Comparison of ENCODE assay signal across 10 mouse cellular contexts in the genomic region with DNA sequence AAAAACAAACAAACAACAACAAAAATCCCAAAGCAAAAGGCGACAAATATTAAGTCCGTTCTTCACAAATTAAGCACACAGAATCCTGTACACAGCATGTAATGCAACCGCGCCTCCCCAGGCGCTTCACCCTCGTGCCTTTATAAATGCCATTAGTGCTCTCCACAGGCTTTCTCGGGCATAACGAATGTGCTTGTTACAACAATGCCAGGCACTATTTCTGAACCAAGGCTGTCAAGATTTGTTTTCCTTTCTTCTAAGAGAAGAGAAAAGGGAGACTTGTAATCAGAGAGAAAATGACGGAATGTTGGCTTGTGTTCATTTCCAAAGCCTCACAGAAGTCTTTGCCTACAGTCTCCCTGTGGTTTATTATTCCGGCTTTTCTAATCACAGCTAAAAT.
A peak's percentile ranks its signal among the peaks of the same experiment; 100 is the strongest.
DNase-seq lines count a peak whose midpoint lies in the region; ATAC-seq and TF ChIP-seq lines count a peak whose summit lies in the region.
"Had no signal": no experiment of that assay in that cellular context is flagged by ENCODE, and none has a peak within 500 bp of the region (broad histone marks: within the 10 kb centered on the region; RNA-seq: fewer than 3 reads in every experiment).

No protein-coding gene starts in this region.

- no peak for TF ChIP-seq EP300 in lung, postnatal 0 days (IDR thresholded peaks at IDR 0.05)

- no peaks in the 10 kb centered on the region for H3K9me3 ChIP-seq in kidney, embryonic 16.5 days (ENCODE audit: low read length)
- no peaks in the 10 kb centered on the region for H3K9me3 ChIP-seq in midbrain, embryonic 15.5 days
- no peaks in the 10 kb centered on the region for H3K9me3 ChIP-seq in heart, embryonic 12.5 days (replicated peaks)
- no peaks in the 10 kb centered on the region for H3K9me3 ChIP-seq in lung, postnatal 0 days (ENCODE audit: low read length)

- peak; percentile 73; the same call in 1 of the 2 replicates for ATAC-seq in kidney, embryonic 16.5 days (ENCODE audit: low FRiP score, low TSS enrichment)
- ATAC-seq in midbrain, embryonic 15.5 days (replicated peaks): peak; percentile 86
- no peak for ATAC-seq in heart, embryonic 12.5 days (ENCODE audit: insufficient number of reproducible peaks, low FRiP score)
- ATAC-seq in lung, postnatal 0 days: no peak
- ATAC-seq: activated CD4-positive, CD25-positive, alpha-beta regulatory T cell, adult 4 months had no signal

- no peak for TF ChIP-seq CTCF in lung, postnatal 0 days (IDR thresholded peaks at IDR 0.05)

- H3K36me3 ChIP-seq in kidney, embryonic 16.5 days (ENCODE audit: insufficient read depth, low read length): no peaks in the 10 kb centered on the region
- no peaks in the 10 kb centered on the region for H3K36me3 ChIP-seq in midbrain, embryonic 15.5 days (replicated peaks)
- no peaks in the 10 kb centered on the region for H3K36me3 ChIP-seq in heart, embryonic 12.5 days
- no peaks in the 10 kb centered on the region for H3K36me3 ChIP-seq in lung, postnatal 0 days (ENCODE audit: insufficient read depth, low read length)

- DNase-seq in kidney, adult 11 months: no peak
- peak; percentile 46 to 53 for DNase-seq in cerebellum, adult 18-20 months
- peak; percentile 31 to 48 for DNase-seq in cerebellum, postnatal 36 days
- DNase-seq in spleen, postnatal 4 days (ENCODE audit: low spot score in 2 of 2): no peak
- no peak for DNase-seq in lung, postnatal 0 days (ENCODE audit: low spot score)
- DNase-seq: spleen, adult 18-20 months had no signal

- peak overlapping the region; percentile 27 for H3K4me2 ChIP-seq in kidney, embryonic 16.5 days (replicated peaks; ENCODE audit: low read depth, low read length)
- H3K4me2 ChIP-seq in midbrain, embryonic 15.5 days: peak overlapping the region; percentile 23
- no peak overlapping the region for H3K4me2 ChIP-seq in heart, embryonic 12.5 days
- H3K4me2 ChIP-seq in lung, postnatal 0 days (replicated peaks; ENCODE audit: low read depth, low read length): no peak overlapping the region

- WGBS in kidney, embryonic 16.5 days: 31% methylated on average over 10 of the region's 10 CpGs
- 35% methylated on average over 10 of the region's 10 CpGs for WGBS in midbrain, embryonic 15.5 days
- WGBS in heart, embryonic 12.5 days: 66% methylated on average over 10 of the region's 10 CpGs
- 61% methylated on average over 10 of the region's 10 CpGs for WGBS in lung, postnatal 0 days

- no peak overlapping the region for H3K4me3 ChIP-seq in kidney, embryonic 16.5 days (ENCODE audit: low read length)
- H3K4me3 ChIP-seq in midbrain, embryonic 15.5 days: no peak overlapping the region
- no peak overlapping the region for H3K4me3 ChIP-seq in heart, embryonic 12.5 days
- H3K4me3 ChIP-seq in lung, postnatal 0 days (ENCODE audit: low read depth, low read length): no peak overlapping the region

- no peak overlapping the region for H3K9ac ChIP-seq in kidney, embryonic 16.5 days (replicated peaks; ENCODE audit: low read length)
- H3K9ac ChIP-seq in midbrain, embryonic 15.5 days: no peak overlapping the region
- no peak overlapping the region for H3K9ac ChIP-seq in heart, embryonic 12.5 days
- no peak overlapping the region for H3K9ac ChIP-seq in lung, postnatal 0 days (replicated peaks; ENCODE audit: low read depth)

- H3K27ac ChIP-seq in kidney, embryonic 16.5 days (ENCODE audit: low read length): no peak overlapping the region
- H3K27ac ChIP-seq in midbrain, embryonic 15.5 days: no peak overlapping the region
- H3K27ac ChIP-seq in heart, embryonic 12.5 days (ENCODE audit: poor library complexity, severe bottlenecking): no peak overlapping the region
- H3K27ac ChIP-seq in lung, postnatal 0 days (ENCODE audit: low read length): no peak overlapping the region

- peaks cover 14% of the 10 kb centered on the region for H3K4me1 ChIP-seq in kidney, embryonic 16.5 days (ENCODE audit: insufficient read depth, low read length)
- 0 out of 2 replicates have a peak, but pooled peaks cover 2% of the 10 kb centered on the region for H3K4me1 ChIP-seq in midbrain, embryonic 15.5 days
- no peaks in the 10 kb centered on the region for H3K4me1 ChIP-seq in heart, embryonic 12.5 days (replicated peaks)
- H3K4me1 ChIP-seq in lung, postnatal 0 days (ENCODE audit: insufficient read depth, low read depth, low read length): no peaks in the 10 kb centered on the region

- H3K27me3 ChIP-seq in kidney, embryonic 16.5 days (ENCODE audit: insufficient read depth, low read length): no peaks in the 10 kb centered on the region
- H3K27me3 ChIP-seq in midbrain, embryonic 15.5 days (replicated peaks): no peaks in the 10 kb centered on the region
- H3K27me3 ChIP-seq in heart, embryonic 12.5 days (replicated peaks): no peaks in the 10 kb centered on the region
- no peaks in the 10 kb centered on the region for H3K27me3 ChIP-seq in lung, postnatal 0 days (replicated peaks; ENCODE audit: insufficient read depth, low read length)

Comparison
In these comparisons a context has a peak if more than half of its experiments do, and no peak if none do; other contexts are left out.
1. ATAC-seq: peak in kidney, embryonic 16.5 days (single experiment) and midbrain, embryonic 15.5 days (single experiment); none in heart, embryonic 12.5 days (single experiment) and lung, postnatal 0 days (single experiment).
2. H3K4me2 ChIP-seq: peak in kidney, embryonic 16.5 days (single experiment) and midbrain, embryonic 15.5 days (single experiment); none in heart, embryonic 12.5 days (single experiment) and lung, postnatal 0 days (single experiment).
3. DNase-seq: peak in cerebellum, adult 18-20 months (2 of 2) and cerebellum, postnatal 36 days (2 of 2); none in kidney, adult 11 months (single experiment), spleen, postnatal 4 days (0 of 2) and lung, postnatal 0 days (single experiment).